Mouse (Mus musculus) kidney, adult 2 months (tissue): ENCODE data around the gene Prr13.

Experiments used
- CTCF ChIP-seq: fragments of 200-500 bp; conservative IDR thresholded peaks from 2 replicates; pipeline ENCODE4 v1.5.1; 2011; ENCODE audit warnings: low read depth, mild to moderate bottlenecking, control low read depth, low read length, moderate library complexity, mixed read lengths; ENCODE audit not compliant: insufficient read depth, insufficient read length
- POLR2A ChIP-seq: fragments of 200-500 bp; IDR thresholded peaks from one replicate; pipeline ENCODE4 v1.6.1; 2011; ENCODE audit warnings: low read depth, low read length, control low read depth

- TF ChIP-seq POLR2A (no peak), CTCF (no peak)
Measured at GRCm38 (mm10) chr15:102458050-102458736, 635 bp upstream of the Prr13 start.
